Mouse (Mus musculus): ENCODE data around the gene Capg.

DNA sequence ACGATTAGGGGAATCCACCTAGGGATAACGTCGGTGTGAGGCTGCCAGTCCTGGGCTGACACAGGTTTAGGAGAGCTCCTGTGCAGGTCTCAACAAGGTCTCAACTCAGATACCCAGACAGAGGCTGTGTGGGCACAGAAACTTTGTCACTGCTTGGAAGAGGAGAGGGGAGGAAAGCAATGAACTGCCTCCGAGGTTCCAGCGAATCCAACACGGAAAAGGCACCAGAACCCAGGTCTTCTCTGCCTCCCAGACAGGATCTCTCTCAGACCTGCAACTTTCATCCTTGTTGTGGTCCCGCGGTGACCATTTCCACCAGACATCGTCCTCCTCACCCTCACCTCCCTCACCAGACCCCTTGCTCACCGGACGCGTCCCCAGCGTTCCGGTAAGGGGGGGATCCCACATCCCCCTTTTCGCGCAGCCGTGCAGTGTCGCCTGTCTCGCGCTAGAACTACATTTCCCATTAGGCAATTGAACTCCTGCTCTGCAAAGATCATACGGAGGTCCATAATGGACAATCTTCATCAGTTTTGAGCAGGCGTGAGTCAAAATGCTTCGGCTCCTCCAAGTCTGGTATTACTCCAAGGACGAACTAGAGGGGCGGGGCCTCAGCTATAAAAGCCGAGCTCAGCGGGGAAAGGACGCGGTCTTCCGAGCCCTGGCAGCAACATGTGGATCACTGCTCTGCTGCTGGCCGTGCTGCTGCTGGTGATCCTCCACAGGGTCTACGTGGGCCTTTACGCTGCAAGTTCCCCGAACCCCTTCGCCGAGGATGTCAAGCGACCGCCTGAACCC lies 54.0 kb downstream of the Capg start, which contains the start of the genes Elmod3 and Retsat:
- TF ChIP-seq CTCF (IDR thresholded peaks at IDR 0.05; ENCODE audit: insufficient read depth, low read depth, low read length) (no peak), POLR2A (IDR thresholded peaks at IDR 0.05; ENCODE audit: insufficient read depth, low read depth, low read length) (peak; percentile 80)

Data from olfactory bulb, adult 2 months (tissue).